Mouse (Mus musculus) forebrain, embryonic 10.5 days (tissue): ENCODE data around the gene Cd6. TPM values are rescaled to one million over a fixed set of nuclear protein-coding genes. Genes with fewer than 3 reads are reported as not detected.
A peak's percentile ranks its signal among the peaks of the same experiment; 100 is the strongest.

Experiments used
- DNase-seq: peaks from one replicate; pipeline ENCODE4 v3.0.0-alpha.2; 2017; ENCODE audit warnings: low spot score; ENCODE audit errors: extremely low spot score
- H3K27ac ChIP-seq: fragments of 300-500 bp; sonication (generic); 2 replicates; pipeline ENCODE4 v1.5.1; 2016; ENCODE audit warnings: mild to moderate bottlenecking
- H3K27me3 ChIP-seq: fragments of 300-500 bp; sonication (generic); 2 replicates; pipeline ENCODE4 v1.6.1; 2016; ENCODE audit warnings: mild to moderate bottlenecking; ENCODE audit not compliant: poor library complexity, severe bottlenecking
- H3K36me3 ChIP-seq: fragments of 300-500 bp; sonication (generic); replicated peaks from 2 replicates; pipeline ENCODE4 v1.6.1; 2016; ENCODE audit warnings: mild to moderate bottlenecking, moderate library complexity
- H3K4me1 ChIP-seq: fragments of 300-500 bp; sonication (generic); 2 replicates; pipeline ENCODE4 v1.6.1; 2016
- H3K4me3 ChIP-seq: fragments of 300-500 bp; sonication (generic); 2 replicates; pipeline ENCODE4 v1.5.1; 2016; ENCODE audit warnings: mild to moderate bottlenecking, moderate library complexity
- H3K9me3 ChIP-seq: fragments of 300-500 bp; sonication (generic); 2 replicates; pipeline ENCODE4 v1.6.1; 2016; ENCODE audit warnings: mild to moderate bottlenecking, moderate library complexity
- WGBS: fragments of 180-500 bp; shearing (Covaris S2); methylation state at CpG from one replicate; pipeline ENCODE4 v1.1.7; 2016; 5-methylcytosine and 5-hydroxymethylcytosine counted together
- polyA plus RNA-seq: library from polyadenylated mRNA; unstranded; fragments of >200 nt; fragmentation: Nextera tagmentation; extraction: Ambion mirVana; gene quantifications from 2 replicates; pipeline ENCODE4 v1.2.1, GENCODE M21; 2016

The Cd6 gene
- polyA plus RNA-seq, 1 experiment from 2014 or later = not detected

- Histone ChIP-seq H3K36me3 (no peaks in the 10 kb centered on the region), H3K4me3 (no peak overlapping the region), H3K9me3 (no peaks in the 10 kb centered on the region), H3K27ac (no peak overlapping the region), H3K27me3 (no peaks in the 10 kb centered on the region), H3K4me1 (peaks cover 5% of the 10 kb centered on the region)
- no peak for DNase-seq
- 91% methylated on average over 11 of the region's 11 CpGs for whole genome bisulfite sequencing
Observed at GRCm38 (mm10) chr19:10805661-10806285, 24.1 kb downstream of the Cd6 start.

DNA sequence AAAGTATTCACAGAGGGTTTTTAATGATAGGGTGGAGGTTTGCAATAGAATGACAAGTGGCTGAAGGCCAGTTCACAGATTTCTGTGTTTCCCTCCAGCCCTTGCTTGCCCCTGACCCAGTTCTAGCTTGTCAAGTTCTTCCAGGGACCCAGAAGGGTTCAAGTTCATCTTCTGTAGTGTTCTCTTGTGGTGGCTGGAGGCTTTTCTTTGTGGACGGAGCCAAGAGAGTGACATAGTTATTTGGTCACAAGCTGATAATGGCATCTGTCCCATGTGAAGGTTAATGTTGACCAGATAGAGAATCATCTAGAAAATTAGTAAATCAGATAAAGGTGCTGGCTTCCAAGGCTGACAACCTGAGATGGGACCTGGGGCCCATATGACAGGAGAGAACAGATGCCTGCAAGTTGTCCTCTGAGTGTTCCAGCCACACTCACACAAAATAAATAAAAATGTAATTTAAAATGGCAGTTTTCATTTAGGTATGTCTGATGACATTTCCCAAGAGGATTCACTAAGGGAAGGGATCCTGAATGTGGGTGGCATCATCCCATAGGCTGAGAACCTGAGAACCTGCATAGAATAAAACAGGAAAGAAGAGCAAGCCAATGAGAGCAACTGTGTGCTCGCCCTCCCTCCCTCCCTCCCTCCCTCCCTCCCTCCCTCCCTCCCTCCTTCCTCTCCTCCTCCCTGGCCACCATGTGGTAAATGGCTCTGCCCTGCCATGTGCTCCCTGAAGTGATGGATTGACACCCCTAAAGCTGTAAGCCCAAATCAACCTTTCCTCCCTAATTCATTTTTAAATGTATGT is 24.8 kb downstream of the Cd6 start:
- H3K36me3 ChIP-seq = no peaks in the 10 kb centered on the region
- no peaks in the 10 kb centered on the region for H3K27me3 ChIP-seq
- H3K9me3 ChIP-seq = no peaks in the 10 kb centered on the region
- DNase-seq = no peak
- H3K27ac ChIP-seq = no peak overlapping the region
- WGBS = 87% methylated on average over 2 of the region's 2 CpGs
- H3K4me1 ChIP-seq = peaks cover 5% of the 10 kb centered on the region
- H3K4me3 ChIP-seq = no peak overlapping the region

GRCm38 (mm10) chr19:10803751-10804150 is 26.1 kb downstream of the Cd6 start:
- 80% methylated on average over 5 of the region's 5 CpGs for WGBS
- no peaks in the 10 kb centered on the region for H3K9me3 ChIP-seq
- no peak overlapping the region for H3K27ac ChIP-seq
- H3K4me1 ChIP-seq = no peaks in the 10 kb centered on the region
- H3K27me3 ChIP-seq = no peaks in the 10 kb centered on the region
- DNase-seq = no peak
- H3K4me3 ChIP-seq = no peak overlapping the region
- no peaks in the 10 kb centered on the region for H3K36me3 ChIP-seq

DNA sequence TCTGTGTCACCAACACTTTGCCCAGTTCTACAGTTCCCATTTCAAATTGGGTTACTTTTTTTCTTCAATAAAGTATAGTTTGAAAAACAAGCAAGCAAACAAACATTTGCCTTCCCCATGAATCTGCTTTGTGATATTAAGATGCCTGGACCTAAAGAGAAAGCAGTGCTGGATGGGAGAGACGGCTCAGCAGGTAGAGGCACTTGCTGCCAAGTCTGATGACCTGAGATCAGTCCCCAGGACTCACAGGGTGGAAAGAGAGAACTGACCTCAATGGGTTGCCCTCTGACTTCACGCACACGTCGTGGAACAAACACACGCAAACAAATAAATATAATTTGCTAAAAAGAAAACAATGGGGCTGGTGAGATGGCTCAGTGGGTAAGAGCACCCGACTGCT is 28.0 kb downstream of the Cd6 start:
- Histone ChIP-seq H3K9me3 (no peaks in the 10 kb centered on the region), H3K4me1 (no peaks in the 10 kb centered on the region), H3K4me3 (no peak overlapping the region), H3K36me3 (no peaks in the 10 kb centered on the region), H3K27ac (no peak overlapping the region), H3K27me3 (no peaks in the 10 kb centered on the region)
- no peak for DNase-seq
- 84% methylated on average over 6 of the region's 6 CpGs for WGBS

DNA sequence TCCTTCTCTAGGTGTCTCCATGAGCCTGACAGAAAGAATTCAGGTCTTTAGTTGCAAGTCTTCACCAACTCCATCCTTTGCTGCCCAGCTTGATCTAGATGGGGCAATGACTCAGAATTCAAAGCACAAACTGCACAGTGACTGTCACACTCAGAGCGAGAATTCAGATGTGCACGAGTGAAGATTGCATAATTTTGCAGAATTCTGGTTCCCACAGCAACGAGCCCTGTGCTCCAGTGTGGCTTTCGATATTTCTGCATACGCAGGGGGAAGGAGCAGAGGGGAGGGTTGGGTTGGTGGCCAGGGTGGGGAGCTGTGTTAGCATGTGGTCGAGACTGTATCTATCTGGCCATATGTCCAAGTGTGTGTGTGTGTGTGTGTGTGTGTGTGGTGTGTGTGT is 28.8 kb downstream of the Cd6 start:
- Histone ChIP-seq H3K4me3 (no peak overlapping the region), H3K36me3 (no peaks in the 10 kb centered on the region), H3K9me3 (no peaks in the 10 kb centered on the region), H3K4me1 (no peaks in the 10 kb centered on the region), H3K27me3 (no peaks in the 10 kb centered on the region), H3K27ac (no peak overlapping the region)
- DNase-seq = no peak
- 89% methylated on average over 6 of the region's 6 CpGs for WGBS

DNA sequence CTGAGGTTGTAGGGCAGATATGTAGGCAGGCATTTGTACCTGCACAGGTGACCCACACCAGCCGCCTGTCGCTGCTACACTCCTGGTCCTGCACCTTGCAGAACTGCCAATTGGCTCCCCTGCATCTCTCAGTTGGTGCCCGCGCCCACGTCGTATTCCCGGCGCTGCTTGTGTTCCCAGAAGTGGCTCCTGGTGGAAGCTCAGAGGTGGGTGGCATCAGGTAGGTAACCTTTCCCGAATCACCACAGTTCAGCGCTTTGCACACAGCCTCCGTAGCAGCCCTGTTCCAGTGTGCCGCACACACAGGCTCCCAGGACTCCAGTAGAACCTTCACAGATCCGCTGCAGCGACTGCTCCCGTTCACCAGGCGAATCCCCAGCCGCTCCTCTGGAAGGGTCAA is 30.7 kb downstream of the Cd6 start:
- H3K36me3 ChIP-seq = no peaks in the 10 kb centered on the region
- 91% methylated on average over 17 of the region's 17 CpGs for WGBS
- H3K4me3 ChIP-seq = no peak overlapping the region
- no peaks in the 10 kb centered on the region for H3K9me3 ChIP-seq
- H3K4me1 ChIP-seq = no peaks in the 10 kb centered on the region
- H3K27ac ChIP-seq = no peak overlapping the region
- H3K27me3 ChIP-seq = no peaks in the 10 kb centered on the region
- DNase-seq = no peak

GRCm38 (mm10) chr19:10798576-10798975 is 31.3 kb downstream of the Cd6 start:
- Histone ChIP-seq H3K36me3 (no peaks in the 10 kb centered on the region), H3K4me1 (no peaks in the 10 kb centered on the region), H3K27me3 (no peaks in the 10 kb centered on the region), H3K27ac (no peak overlapping the region), H3K4me3 (no peak overlapping the region), H3K9me3 (no peaks in the 10 kb centered on the region)
- DNase-seq = no peak
- 73% methylated on average over 10 of the region's 10 CpGs for WGBS

DNA sequence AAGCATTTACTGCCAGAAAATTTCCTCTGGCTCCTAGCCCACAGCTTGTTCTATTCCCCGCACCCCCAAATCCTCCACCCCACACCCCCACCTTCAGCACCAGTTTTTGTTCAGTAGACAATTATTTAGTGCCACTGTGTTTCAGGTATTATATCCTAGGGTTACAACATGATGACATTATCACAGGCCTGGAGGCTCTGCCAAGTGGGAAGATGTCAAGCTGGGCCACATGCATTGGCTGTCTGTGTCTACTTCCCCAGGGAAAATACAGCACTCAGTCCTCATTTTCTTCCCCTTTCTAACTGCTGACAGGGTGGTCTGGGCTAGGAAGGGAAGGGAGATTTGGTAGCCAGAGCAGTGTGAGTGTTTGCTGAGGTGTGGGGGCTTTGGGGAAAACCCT is 34.9 kb downstream of the Cd6 start:
- H3K27me3 ChIP-seq = no peaks in the 10 kb centered on the region
- WGBS = 98% methylated on average over 1 of the region's 1 CpGs
- H3K4me3 ChIP-seq = no peak overlapping the region
- DNase-seq = no peak
- no peak overlapping the region for H3K27ac ChIP-seq
- peaks cover 4% of the 10 kb centered on the region for H3K4me1 ChIP-seq
- H3K9me3 ChIP-seq = no peaks in the 10 kb centered on the region
- H3K36me3 ChIP-seq = no peaks in the 10 kb centered on the region

GRCm38 (mm10) chr19:10793044-10793443 is 36.8 kb downstream of the Cd6 start:
- Histone ChIP-seq H3K27ac (no peak overlapping the region), H3K9me3 (no peaks in the 10 kb centered on the region), H3K27me3 (no peaks in the 10 kb centered on the region), H3K36me3 (no peaks in the 10 kb centered on the region), H3K4me3 (no peak overlapping the region), H3K4me1 (peaks cover 10% of the 10 kb centered on the region)
- no peak for DNase-seq
- WGBS = 57% methylated on average over 3 of the region's 3 CpGs

GRCm38 (mm10) chr19:10790323-10790722 is 39.5 kb downstream of the Cd6 start:
- H3K27ac ChIP-seq = peak overlapping the region; percentile 26; the same call in 1 of the 2 replicates
- WGBS = 75% methylated on average over 9 of the region's 9 CpGs

GRCm38 (mm10) chr19:10788242-10788641 is 41.6 kb downstream of the Cd6 start:
- Histone ChIP-seq H3K4me3 (no peak overlapping the region), H3K4me1 (peaks cover 25% of the 10 kb centered on the region), H3K9me3 (no peaks in the 10 kb centered on the region), H3K27me3 (no peaks in the 10 kb centered on the region), H3K36me3 (no peaks in the 10 kb centered on the region), H3K27ac (no peak overlapping the region)
- DNase-seq = no peak
- WGBS = 77% methylated on average over 9 of the region's 9 CpGs

More at GRCm38 (mm10) chr19:10790323-10790722, 39.5 kb downstream of the Cd6 start:
- Histone ChIP-seq H3K4me1 (peaks cover 10% of the 10 kb centered on the region), H3K27me3 (no peaks in the 10 kb centered on the region), H3K36me3 (no peaks in the 10 kb centered on the region), H3K9me3 (no peaks in the 10 kb centered on the region), H3K4me3 (no peak overlapping the region)
- DNase-seq = no peak

DNA sequence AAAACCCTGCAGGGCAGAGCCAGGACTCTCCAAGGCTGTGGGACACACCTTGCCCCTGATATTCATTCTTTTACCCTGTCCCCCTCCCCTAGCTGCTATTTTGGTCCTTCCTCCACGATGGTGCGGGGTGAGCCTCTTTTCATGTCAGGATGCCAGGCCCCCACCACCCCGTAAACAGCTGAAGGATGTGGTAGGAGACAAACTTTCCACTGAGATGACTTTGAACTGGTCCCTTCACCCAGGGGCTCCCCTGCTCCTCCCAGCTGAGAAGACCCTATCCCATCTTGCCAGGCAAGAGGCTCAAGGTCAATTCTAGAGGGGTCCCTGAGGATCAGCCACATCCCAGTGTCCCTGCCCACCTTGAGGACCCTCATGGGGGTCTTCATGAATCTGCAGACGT is 42.5 kb downstream of the Cd6 start:
- 89% methylated on average over 4 of the region's 4 CpGs for WGBS
- Histone ChIP-seq H3K36me3 (no peaks in the 10 kb centered on the region), H3K4me1 (peaks cover 26% of the 10 kb centered on the region), H3K27me3 (no peaks in the 10 kb centered on the region), H3K4me3 (no peak overlapping the region), H3K27ac (no peak overlapping the region), H3K9me3 (no peaks in the 10 kb centered on the region)
- DNase-seq = no peak

DNA sequence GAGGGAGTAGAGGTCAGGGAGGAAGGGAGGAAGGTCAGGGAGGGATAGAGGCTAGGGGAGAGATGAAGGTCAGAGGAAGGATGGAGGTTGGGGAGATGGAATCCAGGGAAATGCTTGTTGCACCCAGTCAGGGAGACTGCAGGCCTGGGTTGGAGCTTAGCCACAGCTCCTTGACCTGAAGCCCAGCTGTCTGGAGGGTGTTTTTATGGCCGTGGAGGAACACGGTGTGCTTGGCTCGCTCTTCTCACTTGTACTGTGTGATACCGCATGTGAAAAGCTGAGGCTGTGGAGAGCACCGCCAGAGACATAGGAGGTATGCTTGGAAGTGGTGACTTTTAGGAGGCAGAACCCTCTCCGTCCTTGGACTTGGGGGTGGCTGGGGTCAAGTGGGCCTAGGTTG is 43.1 kb downstream of the Cd6 start:
- H3K9me3 ChIP-seq = no peaks in the 10 kb centered on the region
- WGBS = 90% methylated on average over 6 of the region's 6 CpGs

More for the DNA sequence above, 43.1 kb downstream of the Cd6 start:
- Histone ChIP-seq H3K4me3 (no peak overlapping the region), H3K27ac (no peak overlapping the region), H3K27me3 (no peaks in the 10 kb centered on the region), H3K4me1 (peaks cover 26% of the 10 kb centered on the region), H3K36me3 (no peaks in the 10 kb centered on the region)
- no peak for DNase-seq
